Mouse (Mus musculus): ENCODE measurements around the gene Zbtb32.

Zbtb32 gene

GRCm38 (mm10) chr7:30564970-30565571 lies 33.6 kb downstream of the Zbtb32 start, which contains the start of gene Igflr1:
TSS of gene Igflr1 (plus strand) at chr7:30565427.
- peak; percentile 13 for DNase-seq

DNA sequence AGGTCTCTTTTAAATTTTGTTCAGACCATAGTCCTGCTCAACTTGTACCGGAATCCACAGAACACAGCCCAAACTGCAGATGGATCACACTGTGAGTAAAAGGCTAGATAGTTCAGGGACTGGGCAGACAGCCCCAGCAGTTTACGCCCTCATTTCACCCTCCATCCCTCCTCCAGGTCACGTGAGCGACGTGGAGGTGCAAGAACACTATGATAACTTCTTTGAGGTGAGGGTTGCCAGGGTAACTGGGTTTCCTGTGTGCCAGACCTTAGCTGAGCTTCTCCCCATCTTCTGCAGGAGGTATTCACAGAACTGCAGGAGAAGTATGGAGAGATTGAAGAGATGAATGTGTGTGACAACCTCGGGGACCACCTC lies 34.8 kb downstream of the Zbtb32 start:
- no peak for DNase-seq

DNA sequence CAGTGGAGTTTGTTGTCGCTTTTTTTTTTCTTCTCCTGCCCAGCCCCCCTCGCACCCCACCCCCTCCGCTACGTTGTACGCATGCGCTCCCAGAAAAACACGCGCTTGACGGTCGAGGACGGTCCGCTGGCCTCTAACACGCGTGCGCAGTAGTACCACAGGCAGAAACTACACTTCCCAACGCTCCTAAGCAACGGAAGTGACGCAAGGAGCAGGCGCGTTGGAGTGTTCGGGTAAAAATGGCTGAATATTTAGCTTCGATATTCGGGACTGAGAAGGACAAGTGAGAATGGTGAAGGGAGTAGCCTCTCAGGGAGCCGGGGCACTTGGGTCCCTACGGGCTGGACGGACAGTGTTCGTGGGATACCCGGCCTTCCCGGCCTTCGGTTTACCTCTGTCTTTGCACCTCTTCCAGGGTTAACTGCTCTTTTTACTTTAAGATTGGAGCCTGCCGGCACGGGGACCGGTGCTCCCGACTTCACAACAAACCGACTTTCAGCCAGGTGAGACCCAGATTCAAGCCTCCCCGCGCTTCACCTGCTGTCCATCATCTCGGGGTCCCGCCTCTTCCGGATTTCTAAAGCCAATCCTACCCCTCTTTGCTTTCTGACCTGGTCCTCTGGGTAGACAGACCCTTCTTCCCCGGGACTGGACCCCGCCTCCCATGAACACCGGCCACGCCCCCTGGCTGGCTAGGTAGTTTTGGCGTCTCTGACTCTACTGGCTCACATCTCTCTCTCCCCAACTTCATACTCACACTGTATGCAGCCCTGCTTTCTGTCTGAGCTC lies 35.4 kb downstream of the Zbtb32 start, which contains the start of the genes U2af1l4, Gm49396 and Psenen:
Gene U2af1l4 (plus strand): TSS at position 185 of the 789 bp plus-strand sequence.
Gene Gm49396 (plus strand): TSS at position 228 of the 789 bp plus-strand sequence.
Gene Psenen (minus strand): TSS at position 511 of the 789 bp plus-strand sequence.
- DNase-seq: peak; percentile 93

- DNase-seq: no peak
Observed at GRCm38 (mm10) chr7:30562526-30563116, 36.1 kb downstream of the Zbtb32 start.

DNA sequence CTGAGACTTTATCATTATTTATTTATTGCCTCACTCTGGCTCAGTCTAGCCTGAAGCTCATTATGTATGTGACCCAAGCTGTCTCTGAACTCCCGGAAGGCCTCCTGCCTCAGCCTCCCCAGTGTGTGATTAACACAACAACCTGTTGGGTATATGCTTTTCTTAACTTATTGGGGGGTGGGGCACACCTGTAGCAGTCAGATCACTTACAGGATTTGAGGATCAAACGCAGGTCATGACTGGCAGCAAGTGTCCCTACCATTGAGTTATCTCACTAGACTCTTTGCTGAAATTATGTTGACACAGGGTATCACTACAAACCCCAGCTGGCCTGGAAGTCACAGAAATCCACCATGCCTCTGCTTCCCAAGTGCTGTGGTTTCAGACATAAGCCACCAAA lies 38.4 kb downstream of the Zbtb32 start:
- DNase-seq: no peak

- DNase-seq: peak; percentile 98
Observed at GRCm38 (mm10) chr7:30559443-30559954, 39.2 kb downstream of the Zbtb32 start, which contains the start of gene Lin37. TSS of gene Lin37 (minus strand) at chr7:30559838.

DNA sequence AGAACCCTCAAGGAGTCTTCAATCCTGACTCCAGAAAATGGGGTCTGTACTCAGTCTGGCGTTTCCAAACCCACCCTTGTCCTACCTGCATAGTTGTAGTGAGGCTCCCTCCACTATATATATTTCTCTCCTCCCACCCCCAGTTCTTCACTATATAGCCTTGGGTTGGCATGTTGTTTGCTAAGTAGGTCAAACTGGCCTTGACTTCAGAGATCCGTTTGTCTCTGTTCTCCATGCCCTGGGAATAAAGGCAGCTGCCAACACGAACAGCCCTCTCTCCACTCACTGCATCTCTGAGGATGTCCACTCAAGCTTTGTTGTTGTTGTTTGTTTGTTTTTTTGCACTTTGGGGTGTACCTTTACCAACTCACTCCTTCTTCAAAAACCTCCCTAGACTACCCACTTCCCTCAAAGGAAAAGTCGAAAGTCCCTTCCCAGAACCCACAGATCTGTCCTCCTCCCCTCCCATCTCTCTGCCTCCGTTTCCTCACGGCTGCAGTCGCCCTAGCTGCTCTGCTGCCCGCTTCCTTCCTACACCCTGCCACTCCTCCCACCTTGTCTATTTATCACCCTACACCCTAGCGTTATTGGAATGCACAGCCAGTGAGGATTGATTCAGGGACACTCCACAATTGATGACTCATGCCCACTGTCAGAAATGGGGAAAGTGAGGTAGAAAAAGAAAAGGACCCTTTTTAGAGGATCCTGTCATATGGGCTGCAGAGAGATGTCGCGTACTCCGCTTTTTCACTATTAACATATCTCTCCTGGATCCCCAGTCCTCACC lies 39.9 kb downstream of the Zbtb32 start:
- no peak for DNase-seq

DNA sequence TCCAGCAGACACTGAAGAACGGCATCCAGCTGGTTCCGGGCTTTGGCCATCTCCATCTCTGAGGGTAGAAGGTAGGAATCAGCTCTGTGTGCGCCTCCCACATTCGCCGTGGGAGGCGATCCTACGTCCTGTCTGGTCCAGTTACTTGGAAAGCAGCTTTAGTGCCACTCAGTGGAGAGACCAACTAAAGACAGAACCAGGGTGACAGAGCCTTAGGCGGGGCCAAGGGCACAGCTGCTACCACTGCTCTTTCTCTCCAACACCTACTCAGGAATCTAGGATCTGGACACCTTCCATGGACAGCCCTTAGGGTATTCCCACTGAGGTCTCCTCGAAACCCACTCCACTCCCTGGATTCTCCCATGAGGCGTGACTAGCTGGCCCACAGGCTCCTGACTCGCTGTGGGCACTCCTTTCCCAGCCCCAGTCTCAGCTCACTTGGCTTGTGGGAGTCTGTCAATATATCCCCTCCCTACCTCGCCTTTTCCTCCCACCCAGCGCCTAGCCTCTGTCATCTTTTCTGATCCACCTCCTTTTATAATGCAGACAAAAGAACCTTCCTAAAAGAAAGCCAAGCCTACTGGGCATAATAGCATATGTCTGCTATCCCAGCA lies 40.7 kb downstream of the Zbtb32 start:
- DNase-seq: no peak

DNA sequence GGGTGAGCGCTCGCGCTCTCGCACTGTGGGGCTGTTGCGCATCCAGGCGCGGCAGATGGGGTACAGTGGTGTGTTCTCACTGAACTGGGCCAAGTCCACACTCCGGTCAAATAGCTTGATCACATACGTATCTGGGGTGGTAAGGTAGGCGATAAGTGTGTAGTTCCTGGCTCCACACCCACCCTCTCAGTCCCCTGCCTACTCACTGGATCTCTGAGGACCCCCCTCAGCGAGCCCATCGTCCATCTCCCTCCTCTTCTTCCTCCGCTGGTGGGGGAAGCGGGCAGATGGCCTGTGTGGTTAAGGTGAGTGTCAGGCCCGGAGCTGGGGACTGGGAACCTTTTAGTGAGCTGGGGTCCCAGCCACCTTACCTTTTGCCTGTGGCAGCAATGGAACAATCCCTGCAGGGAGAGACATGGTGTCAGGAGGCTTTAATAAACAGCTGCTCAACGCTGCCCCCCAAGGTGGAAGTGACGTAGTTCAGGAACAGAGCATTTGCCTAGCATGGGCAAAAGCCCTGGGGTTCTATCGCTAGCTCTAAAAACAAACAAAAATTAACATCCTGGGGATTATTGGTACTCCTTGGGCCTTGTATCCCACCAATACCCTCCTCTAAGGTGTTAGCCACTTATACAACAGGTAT lies 41.7 kb downstream of the Zbtb32 start:
- DNase-seq: no peak

DNA sequence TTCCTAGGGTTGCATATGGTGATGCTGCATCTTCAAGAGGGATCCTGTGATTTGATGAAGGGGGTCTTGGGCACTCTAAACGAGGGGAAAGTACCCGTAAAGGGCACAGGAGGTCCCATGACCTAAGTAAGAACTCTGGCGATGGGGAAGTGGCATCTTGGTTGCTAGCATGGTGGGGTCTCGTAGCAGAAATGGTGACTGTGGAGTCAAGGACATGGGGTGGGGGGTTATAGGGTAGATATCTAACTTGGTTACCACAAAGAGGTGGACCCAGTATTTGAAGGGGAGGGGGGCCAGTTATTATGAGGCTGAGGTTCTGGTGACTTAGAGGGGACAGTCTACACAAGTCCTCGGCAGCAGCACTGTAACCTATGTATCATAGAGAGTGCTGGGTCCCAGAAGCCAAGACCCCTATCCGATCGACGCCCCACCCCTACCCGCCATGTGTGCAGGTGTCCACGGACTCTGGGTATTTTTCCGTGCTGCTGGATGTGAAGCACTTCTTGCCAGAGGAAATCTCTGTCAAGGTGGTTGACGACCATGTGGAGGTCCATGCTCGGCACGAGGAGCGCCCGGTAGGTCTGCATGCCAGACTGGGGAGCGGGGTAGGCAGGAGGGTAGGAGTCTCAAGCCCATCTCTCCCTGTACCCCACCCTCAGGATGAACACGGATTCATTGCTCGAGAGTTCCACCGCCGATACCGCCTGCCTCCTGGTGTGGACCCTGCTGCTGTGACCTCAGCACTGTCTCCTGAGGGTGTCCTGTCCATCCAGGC lies 44.7 kb downstream of the Zbtb32 start:
- DNase-seq: no peak

- DNase-seq: peak; percentile 67
Observed at GRCm38 (mm10) chr7:30553021-30553589, 45.6 kb downstream of the Zbtb32 start.

DNA sequence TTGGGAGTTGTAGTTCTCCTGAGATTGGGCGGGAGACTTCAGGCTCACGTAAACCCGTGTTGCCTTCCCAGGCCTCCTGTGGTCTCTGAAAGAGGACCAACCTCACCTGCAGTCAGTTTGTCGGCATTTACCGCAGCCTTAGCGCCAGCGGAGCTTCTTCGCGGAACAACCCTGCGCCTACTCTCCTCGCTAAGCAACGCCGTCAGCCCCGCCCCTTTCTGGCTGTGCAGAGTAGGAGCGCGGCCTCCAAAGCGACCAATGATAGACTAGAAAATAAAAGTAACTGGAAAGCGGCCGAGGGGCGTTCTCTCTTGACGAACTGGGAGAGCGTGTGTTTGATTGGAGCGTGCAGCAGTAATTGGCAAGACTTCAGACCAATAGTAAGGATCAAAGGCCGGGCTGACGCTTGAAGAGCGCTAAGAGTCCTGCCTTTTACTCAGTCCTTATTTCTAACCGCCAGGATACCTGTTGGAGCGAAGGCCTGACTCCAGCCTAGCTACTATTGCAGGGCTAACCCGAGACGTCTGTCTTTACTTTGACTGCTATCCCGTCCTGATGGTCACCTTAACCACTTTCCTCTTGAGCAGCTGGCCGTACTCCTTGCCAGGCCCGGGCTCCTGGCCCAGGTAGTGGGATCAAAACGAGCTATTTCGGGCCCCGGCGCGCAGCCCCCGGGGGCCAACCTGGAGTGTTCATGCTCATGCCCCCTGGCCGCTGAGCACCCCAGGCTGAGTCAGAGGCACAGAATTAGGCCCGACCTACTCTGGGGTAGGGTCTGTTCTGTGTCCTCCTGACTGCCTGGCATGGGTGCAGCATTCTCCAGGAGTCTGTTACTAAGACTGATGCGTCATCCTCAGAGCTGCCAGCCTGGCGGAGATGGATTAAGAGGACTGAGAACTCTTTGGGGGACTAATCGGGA lies 46.3 kb downstream of the Zbtb32 start, which contains the start of the genes Hspb6 and Proser3:
Gene Hspb6 (plus strand): TSS at position 77 of the 919 bp plus-strand sequence.
Gene Proser3 (minus strand): TSS at position 198 of the 919 bp plus-strand sequence.
- peak; percentile 96 for DNase-seq

GRCm38 (mm10) chr7:30551445-30552101 lies 47.1 kb downstream of the Zbtb32 start:
- no peak for DNase-seq

DNA sequence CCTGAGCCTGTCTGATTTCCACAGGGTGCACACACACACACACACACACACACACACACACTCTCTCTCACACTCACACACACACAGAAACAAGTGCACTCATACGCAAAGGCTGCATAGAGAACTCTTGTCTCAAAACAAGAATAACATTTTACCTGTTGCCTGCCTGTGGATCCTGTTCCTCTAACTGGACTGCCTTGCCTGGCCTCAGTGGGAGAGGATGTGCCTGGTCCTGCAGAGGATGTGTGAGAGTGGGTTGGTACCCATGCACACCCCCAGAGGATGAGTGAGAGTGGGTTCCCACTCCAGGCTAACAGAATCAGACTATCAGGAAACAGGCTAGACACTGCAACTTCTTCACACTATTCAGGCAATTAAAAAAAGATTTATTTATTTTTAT lies 48.1 kb downstream of the Zbtb32 start:
- DNase-seq: no peak

DNA sequence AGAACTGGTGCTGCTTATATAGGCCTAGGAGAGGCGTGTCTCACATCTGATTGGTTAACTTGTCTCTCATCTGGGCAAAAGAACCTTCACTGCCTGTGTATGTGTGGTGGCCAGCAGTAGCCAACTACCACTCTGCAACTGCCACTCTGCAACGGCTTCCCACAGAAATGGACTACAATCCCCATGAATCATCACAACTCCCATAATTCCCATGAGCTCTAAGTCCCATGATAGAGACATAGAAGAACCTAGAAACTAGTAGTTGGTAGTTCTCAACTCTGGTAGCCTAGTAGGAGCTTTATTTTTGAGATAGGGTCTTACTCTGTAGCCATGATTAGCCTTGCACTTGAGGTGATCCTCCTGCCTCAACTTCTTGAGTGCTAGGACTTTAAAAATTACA lies 48.8 kb downstream of the Zbtb32 start:
- no peak for DNase-seq

DNA sequence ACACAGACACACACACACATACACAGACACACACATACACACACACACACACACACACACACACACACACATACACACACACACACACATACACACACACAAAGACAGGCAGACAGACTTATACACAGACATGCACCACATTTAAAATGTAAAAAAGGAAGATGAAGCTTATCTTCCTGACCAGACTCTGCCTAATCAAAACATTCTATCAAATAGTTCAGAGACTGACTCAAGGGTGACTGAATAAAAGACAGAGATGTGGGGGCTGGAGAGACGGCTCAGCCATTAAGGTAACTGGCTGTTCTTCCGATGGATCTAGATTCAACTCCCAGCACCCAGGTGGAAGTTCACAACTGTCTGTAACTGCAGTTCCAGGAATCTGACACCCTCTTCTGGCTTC lies 54.4 kb downstream of the Zbtb32 start:
- DNase-seq: no peak

DNA sequence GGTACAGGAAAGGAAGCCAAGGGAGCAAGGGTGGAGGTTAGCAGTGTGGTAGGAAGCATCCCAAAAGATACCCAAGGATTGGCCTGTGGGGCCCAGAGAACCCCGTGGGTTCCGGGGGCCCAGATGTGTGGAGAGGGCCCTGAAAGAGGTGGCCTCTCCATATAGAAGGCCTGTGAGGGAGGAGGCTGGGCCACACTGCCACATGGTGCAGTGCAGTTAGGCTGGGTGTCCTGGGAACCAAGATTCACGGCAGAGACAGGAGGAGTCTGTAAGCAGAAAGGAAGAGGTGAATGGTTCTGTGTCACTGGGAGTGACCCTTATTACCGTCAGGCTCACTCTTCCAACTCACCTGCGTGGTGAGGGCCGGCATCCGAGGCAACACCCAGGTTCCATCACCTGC lies 58.1 kb downstream of the Zbtb32 start:
- DNase-seq: no peak

All from cerebellum, adult 8-10 months (tissue).